Mouse (Mus musculus): ENCODE data around the gene Dtnbp1. TPM values are rescaled to one million over a fixed set of nuclear protein-coding genes. Genes with fewer than 3 reads are reported as not detected.

Gene Dtnbp1
- polyA plus RNA-seq, 1 experiment = 28.3 TPM

- Histone ChIP-seq H3K27me3 (ENCODE audit: control insufficient read depth, insufficient read depth, low read length) (no peaks in the 10 kb centered on the region), H3K4me1 (ENCODE audit: control insufficient read depth, insufficient read depth, insufficient read length) (peaks cover 5% of the 10 kb centered on the region; the same call in 1 of the 2 replicates), H3K4me3 (ENCODE audit: extremely low read depth, insufficient read depth, insufficient read length) (no peak overlapping the region), H3K27ac (ENCODE audit: insufficient read depth, low read length) (no peak overlapping the region), H3K36me3 (ENCODE audit: control insufficient read depth, insufficient read depth, low read length) (no peaks in the 10 kb centered on the region)
- WGBS = 70% methylated on average over 5 of the region's 5 CpGs
- DNase-seq (ENCODE audit: low read depth in 1 of 2, low spot score in 2 of 2) = no peak
- no peak for TF ChIP-seq POLR2A (IDR thresholded peaks at IDR 0.05; ENCODE audit: low read depth, low read length)
- TF ChIP-seq CTCF (IDR thresholded peaks at IDR 0.05; ENCODE audit: extremely low read depth, insufficient read depth, insufficient read length, insufficient replicate concordance) = no peak
These were observed 3.1 kb upstream of the Dtnbp1 start for GRCm38 (mm10) chr13:45004987-45005592.

- 62% methylated on average over 5 of the region's 5 CpGs for WGBS
- Histone ChIP-seq H3K27ac (ENCODE audit: insufficient read depth, low read length) (no peak overlapping the region), H3K4me1 (ENCODE audit: control insufficient read depth, insufficient read depth, insufficient read length) (peaks cover 5% of the 10 kb centered on the region; the same call in 1 of the 2 replicates), H3K27me3 (ENCODE audit: control insufficient read depth, insufficient read depth, low read length) (no peaks in the 10 kb centered on the region), H3K36me3 (ENCODE audit: control insufficient read depth, insufficient read depth, low read length) (0 out of 2 replicates have a peak, but pooled peaks cover 2% of the 10 kb centered on the region), H3K4me3 (ENCODE audit: extremely low read depth, insufficient read depth, insufficient read length) (no peak overlapping the region)
- TF ChIP-seq POLR2A (IDR thresholded peaks at IDR 0.05; ENCODE audit: low read depth, low read length) = no peak
- no peak for TF ChIP-seq CTCF (IDR thresholded peaks at IDR 0.05; ENCODE audit: extremely low read depth, insufficient read depth, insufficient read length, insufficient replicate concordance)
- DNase-seq (ENCODE audit: low read depth in 1 of 2, low spot score in 2 of 2) = no peak
These were observed 1.1 kb upstream of the Dtnbp1 start for GRCm38 (mm10) chr13:45003026-45003425.

GRCm38 (mm10) chr13:45001228-45001910 lies 578 bp downstream of the Dtnbp1 start:
- WGBS = under 1% methylated on average over 52 of the region's 52 CpGs
- Histone ChIP-seq H3K4me3 (ENCODE audit: extremely low read depth, insufficient read depth, insufficient read length) (peak overlapping the region; percentile 93), H3K27ac (ENCODE audit: insufficient read depth, low read length) (peak overlapping the region; percentile 87), H3K4me1 (ENCODE audit: control insufficient read depth, insufficient read depth, insufficient read length) (peaks cover 5% of the 10 kb centered on the region; the same call in 1 of the 2 replicates), H3K36me3 (ENCODE audit: control insufficient read depth, insufficient read depth, low read length) (0 out of 2 replicates have a peak, but pooled peaks cover 2% of the 10 kb centered on the region), H3K27me3 (ENCODE audit: control insufficient read depth, insufficient read depth, low read length) (no peaks in the 10 kb centered on the region)
- TF ChIP-seq POLR2A (IDR thresholded peaks at IDR 0.05; ENCODE audit: low read depth, low read length) = no peak
- TF ChIP-seq CTCF (IDR thresholded peaks at IDR 0.05; ENCODE audit: extremely low read depth, insufficient read depth, insufficient read length, insufficient replicate concordance) = no peak
- DNase-seq (ENCODE audit: low read depth in 1 of 2, low spot score in 2 of 2) = peak in 1 of 2 experiments; percentile 64

GRCm38 (mm10) chr13:45000836-45001227 lies 1.1 kb downstream of the Dtnbp1 start:
- 0 out of 2 replicates have a peak, but pooled peaks cover 2% of the 10 kb centered on the region for H3K36me3 ChIP-seq (ENCODE audit: control insufficient read depth, insufficient read depth, low read length)
- H3K27me3 ChIP-seq (ENCODE audit: control insufficient read depth, insufficient read depth, low read length) = no peaks in the 10 kb centered on the region
- H3K4me1 ChIP-seq (ENCODE audit: control insufficient read depth, insufficient read depth, insufficient read length) = peaks cover 5% of the 10 kb centered on the region; the same call in 1 of the 2 replicates
- 10% methylated on average over 7 of the region's 7 CpGs for WGBS
- peak in 1 of 2 experiments; percentile 61 for DNase-seq (ENCODE audit: low read depth in 1 of 2, low spot score in 2 of 2)
- no peak overlapping the region for H3K27ac ChIP-seq (ENCODE audit: insufficient read depth, low read length)
- TF ChIP-seq CTCF (IDR thresholded peaks at IDR 0.05; ENCODE audit: extremely low read depth, insufficient read depth, insufficient read length, insufficient replicate concordance) = peak; percentile 32; the same call in 1 of the 2 replicates
- TF ChIP-seq POLR2A (IDR thresholded peaks at IDR 0.05; ENCODE audit: low read depth, low read length) = no peak
- H3K4me3 ChIP-seq (ENCODE audit: extremely low read depth, insufficient read depth, insufficient read length) = no peak overlapping the region

- Histone ChIP-seq H3K4me3 (ENCODE audit: extremely low read depth, insufficient read depth, insufficient read length) (no peak overlapping the region), H3K36me3 (ENCODE audit: control insufficient read depth, insufficient read depth, low read length) (0 out of 2 replicates have a peak, but pooled peaks cover 2% of the 10 kb centered on the region), H3K27ac (ENCODE audit: insufficient read depth, low read length) (no peak overlapping the region), H3K4me1 (ENCODE audit: control insufficient read depth, insufficient read depth, insufficient read length) (peaks cover 5% of the 10 kb centered on the region; the same call in 1 of the 2 replicates), H3K27me3 (ENCODE audit: control insufficient read depth, insufficient read depth, low read length) (no peaks in the 10 kb centered on the region)
- TF ChIP-seq POLR2A (IDR thresholded peaks at IDR 0.05; ENCODE audit: low read depth, low read length) = no peak
- TF ChIP-seq CTCF (IDR thresholded peaks at IDR 0.05; ENCODE audit: extremely low read depth, insufficient read depth, insufficient read length, insufficient replicate concordance) = no peak
- no peak for DNase-seq (ENCODE audit: low read depth in 1 of 2, low spot score in 2 of 2)
- 84% methylated on average over 12 of the region's 12 CpGs for WGBS
These were observed 2.7 kb downstream of the Dtnbp1 start for GRCm38 (mm10) chr13:44999211-44999610.

GRCm38 (mm10) chr13:44996339-44996738 lies 5.6 kb downstream of the Dtnbp1 start:
- no peak for DNase-seq (ENCODE audit: low read depth in 1 of 2, low spot score in 2 of 2)
- H3K27ac ChIP-seq (ENCODE audit: insufficient read depth, low read length) = no peak overlapping the region
- WGBS = 47% methylated on average over 5 of the region's 5 CpGs
- H3K4me3 ChIP-seq (ENCODE audit: extremely low read depth, insufficient read depth, insufficient read length) = no peak overlapping the region
- peaks cover 5% of the 10 kb centered on the region for H3K36me3 ChIP-seq (ENCODE audit: control insufficient read depth, insufficient read depth, low read length)
- H3K4me1 ChIP-seq (ENCODE audit: control insufficient read depth, insufficient read depth, insufficient read length) = no peaks in the 10 kb centered on the region; the same call in 1 of the 2 replicates
- H3K27me3 ChIP-seq (ENCODE audit: control insufficient read depth, insufficient read depth, low read length) = no peaks in the 10 kb centered on the region
- TF ChIP-seq CTCF (IDR thresholded peaks at IDR 0.05; ENCODE audit: extremely low read depth, insufficient read depth, insufficient read length, insufficient replicate concordance) = no peak
- TF ChIP-seq POLR2A (IDR thresholded peaks at IDR 0.05; ENCODE audit: low read depth, low read length) = no peak

Data from spleen, adult 2 months (tissue).